Mouse (Mus musculus): ENCODE measurements around the gene Adra2b. TPM values are rescaled to one million over a fixed set of nuclear protein-coding genes. Genes with fewer than 3 reads are reported as not detected.

Adra2b gene
- polyA plus RNA-seq, 1 experiment: 2.1 TPM

DNA sequence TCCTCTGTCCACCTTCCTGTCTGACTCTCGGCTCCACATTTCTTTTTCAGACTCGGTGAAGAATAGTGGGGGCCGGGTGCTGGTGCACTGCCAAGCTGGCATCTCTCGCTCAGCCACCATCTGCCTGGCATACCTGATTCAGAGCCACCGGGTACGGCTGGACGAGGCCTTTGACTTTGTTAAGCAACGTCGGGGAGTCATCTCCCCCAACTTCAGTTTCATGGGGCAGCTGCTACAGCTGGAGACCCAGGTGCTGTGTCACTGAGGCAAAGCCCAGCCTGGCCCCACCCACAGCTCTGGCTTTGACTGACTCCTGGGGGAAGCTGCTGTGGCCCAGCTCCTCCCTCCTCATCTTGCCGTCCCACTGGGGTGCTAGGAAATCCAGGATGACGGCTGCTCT is 25.5 kb upstream of the Adra2b start:
- no peak for TF ChIP-seq EP300 (IDR thresholded peaks at IDR 0.05; ENCODE audit: insufficient read depth, low read depth, low read length)
- no peak for TF ChIP-seq POLR2A (IDR thresholded peaks at IDR 0.05; ENCODE audit: insufficient read depth, low read length)
- TF ChIP-seq CTCF (IDR thresholded peaks at IDR 0.05; ENCODE audit: low read depth, low read length): no peak
- Histone ChIP-seq H3K27me3 (ENCODE audit: control insufficient read depth, insufficient read depth, low read length, poor library complexity, severe bottlenecking) (no peaks in the 10 kb centered on the region; the same call in 1 of the 2 replicates), H3K4me3 (ENCODE audit: low read depth, low read length) (no peak overlapping the region), H3K9me3 (replicated peaks; ENCODE audit: control insufficient read depth, insufficient read depth, low read length, poor library complexity, severe bottlenecking) (no peaks in the 10 kb centered on the region), H3K4me1 (ENCODE audit: control insufficient read depth, insufficient read depth, low read length) (no peaks in the 10 kb centered on the region), H3K9ac (ENCODE audit: low read depth, poor library complexity, severe bottlenecking) (no peak overlapping the region), H3K27ac (ENCODE audit: insufficient read depth, low read length) (no peak overlapping the region), H3K36me3 (ENCODE audit: control insufficient read depth, insufficient read depth, low read length, poor library complexity, severe bottlenecking) (no peaks in the 10 kb centered on the region)

DNA sequence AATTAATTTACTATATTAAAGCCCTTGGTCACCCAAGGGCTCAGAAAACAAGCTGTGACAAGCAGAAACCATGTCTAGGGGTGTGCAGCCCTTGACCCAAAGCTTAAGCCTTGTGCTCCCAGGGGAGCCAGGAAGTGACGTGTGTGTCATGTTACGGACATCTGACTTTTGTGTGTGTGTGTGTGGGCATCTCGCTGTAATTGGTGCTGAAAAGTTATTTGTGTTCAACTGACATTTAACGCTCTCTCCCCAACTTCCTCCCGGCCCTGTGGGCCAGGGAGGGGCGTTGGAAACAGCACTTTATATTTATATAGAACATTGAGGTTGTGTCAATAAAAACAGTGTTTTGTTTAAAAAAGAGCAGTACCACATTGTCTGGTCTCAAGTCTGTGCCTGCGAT is 25.0 kb upstream of the Adra2b start:
- TF ChIP-seq CTCF (IDR thresholded peaks at IDR 0.05; ENCODE audit: low read depth, low read length) (no peak), EP300 (IDR thresholded peaks at IDR 0.05; ENCODE audit: insufficient read depth, low read depth, low read length) (no peak), POLR2A (IDR thresholded peaks at IDR 0.05; ENCODE audit: insufficient read depth, low read length) (no peak)
- H3K9me3 ChIP-seq (replicated peaks; ENCODE audit: control insufficient read depth, insufficient read depth, low read length, poor library complexity, severe bottlenecking): no peaks in the 10 kb centered on the region
- no peak overlapping the region for H3K9ac ChIP-seq (ENCODE audit: low read depth, poor library complexity, severe bottlenecking)
- H3K4me3 ChIP-seq (ENCODE audit: low read depth, low read length): no peak overlapping the region
- no peaks in the 10 kb centered on the region for H3K4me1 ChIP-seq (ENCODE audit: control insufficient read depth, insufficient read depth, low read length)
- no peaks in the 10 kb centered on the region for H3K36me3 ChIP-seq (ENCODE audit: control insufficient read depth, insufficient read depth, low read length, poor library complexity, severe bottlenecking)
- no peaks in the 10 kb centered on the region; the same call in 1 of the 2 replicates for H3K27me3 ChIP-seq (ENCODE audit: control insufficient read depth, insufficient read depth, low read length, poor library complexity, severe bottlenecking)
- no peak overlapping the region for H3K27ac ChIP-seq (ENCODE audit: insufficient read depth, low read length)

DNA sequence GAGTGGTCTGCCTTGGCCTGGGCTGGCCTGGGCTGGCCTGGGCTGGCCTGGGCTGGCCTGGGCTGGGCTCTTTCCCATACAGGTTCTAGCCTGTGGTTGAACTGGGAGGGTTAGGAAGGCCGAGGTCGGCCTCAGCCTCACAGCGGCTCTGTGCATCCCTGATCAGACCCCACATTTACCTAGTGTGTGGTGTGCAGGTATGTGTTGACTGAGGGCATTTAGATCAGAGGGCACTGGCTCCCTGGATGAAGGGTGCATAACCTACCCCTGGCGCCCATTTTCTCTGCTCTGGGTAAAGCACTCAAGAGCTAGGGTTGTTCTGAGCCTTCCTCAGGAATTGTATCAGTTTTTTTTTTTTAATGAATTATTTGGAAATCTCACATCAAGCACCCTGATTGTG is 24.6 kb upstream of the Adra2b start, which contains the start of gene Astl:
Astl (plus strand) TSS at position 224 of the 400 bp plus-strand sequence.
- Histone ChIP-seq H3K27ac (ENCODE audit: insufficient read depth, low read length) (no peak within 1 kb of the TSS), H3K4me1 (ENCODE audit: control insufficient read depth, insufficient read depth, low read length) (no peaks in the 10 kb centered on the region), H3K9me3 (replicated peaks; ENCODE audit: control insufficient read depth, insufficient read depth, low read length, poor library complexity, severe bottlenecking) (no peaks in the 10 kb centered on the region), H3K4me3 (ENCODE audit: low read depth, low read length) (no peak within 1 kb of the TSS), H3K9ac (ENCODE audit: low read depth, poor library complexity, severe bottlenecking) (no peak within 1 kb of the TSS), H3K27me3 (ENCODE audit: control insufficient read depth, insufficient read depth, low read length, poor library complexity, severe bottlenecking) (no peaks in the 10 kb centered on the region; the same call in 1 of the 2 replicates), H3K36me3 (ENCODE audit: control insufficient read depth, insufficient read depth, low read length, poor library complexity, severe bottlenecking) (no peaks in the 10 kb centered on the region)
- TF ChIP-seq CTCF (IDR thresholded peaks at IDR 0.05; ENCODE audit: low read depth, low read length) (no peak), EP300 (IDR thresholded peaks at IDR 0.05; ENCODE audit: insufficient read depth, low read depth, low read length) (0 out of 2 replicates have a peak, but pooled peaks have one; percentile 44)

DNA sequence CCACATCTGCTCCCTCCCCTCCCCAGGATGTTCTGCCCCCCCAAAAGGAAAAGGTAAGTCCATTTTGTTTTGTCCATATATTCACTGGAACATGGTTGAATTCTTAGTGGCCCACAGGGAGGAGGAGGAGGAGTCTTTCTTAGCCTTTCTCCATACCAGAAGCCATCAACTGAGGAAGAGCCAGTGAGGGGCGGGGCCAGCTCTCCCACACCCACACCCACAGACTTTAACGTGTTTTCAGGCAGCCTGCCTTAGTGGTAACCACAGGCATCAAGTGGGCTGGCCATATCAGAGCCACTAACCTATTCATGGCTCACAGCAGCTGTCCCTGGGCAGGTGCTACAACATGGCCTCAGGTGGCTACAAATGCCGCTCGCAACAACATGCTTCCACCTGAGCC is 24.2 kb upstream of the Adra2b start:
- no peak overlapping the region for H3K9ac ChIP-seq (ENCODE audit: low read depth, poor library complexity, severe bottlenecking)
- no peaks in the 10 kb centered on the region; the same call in 1 of the 2 replicates for H3K27me3 ChIP-seq (ENCODE audit: control insufficient read depth, insufficient read depth, low read length, poor library complexity, severe bottlenecking)
- TF ChIP-seq EP300 (IDR thresholded peaks at IDR 0.05; ENCODE audit: insufficient read depth, low read depth, low read length) (no peak), CTCF (IDR thresholded peaks at IDR 0.05; ENCODE audit: low read depth, low read length) (no peak), POLR2A (IDR thresholded peaks at IDR 0.05; ENCODE audit: insufficient read depth, low read length) (no peak)

DNA sequence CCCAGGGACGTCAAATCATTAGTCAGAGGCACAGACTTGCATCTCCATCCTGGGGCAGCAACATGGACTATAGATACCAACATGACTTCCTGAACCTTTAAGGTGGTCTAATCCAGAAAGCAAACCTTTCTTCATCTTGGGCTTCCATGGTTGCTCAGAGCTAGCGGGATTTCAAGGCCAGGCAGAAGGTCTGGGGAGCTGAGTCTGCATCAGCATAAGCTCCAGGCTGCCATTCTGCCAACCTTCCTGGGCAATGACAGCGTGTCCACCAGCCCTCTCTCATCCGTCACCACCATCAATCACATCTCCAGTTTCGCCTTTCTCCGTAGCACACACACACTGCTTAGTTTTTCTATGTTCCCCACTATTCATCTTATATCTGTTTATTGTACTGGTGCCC is 23.7 kb upstream of the Adra2b start:
- Histone ChIP-seq H3K4me1 (ENCODE audit: control insufficient read depth, insufficient read depth, low read length) (no peaks in the 10 kb centered on the region), H3K27me3 (ENCODE audit: control insufficient read depth, insufficient read depth, low read length, poor library complexity, severe bottlenecking) (no peaks in the 10 kb centered on the region; the same call in 1 of the 2 replicates), H3K36me3 (ENCODE audit: control insufficient read depth, insufficient read depth, low read length, poor library complexity, severe bottlenecking) (no peaks in the 10 kb centered on the region), H3K9ac (ENCODE audit: low read depth, poor library complexity, severe bottlenecking) (no peak overlapping the region), H3K4me3 (ENCODE audit: low read depth, low read length) (no peak overlapping the region), H3K9me3 (replicated peaks; ENCODE audit: control insufficient read depth, insufficient read depth, low read length, poor library complexity, severe bottlenecking) (no peaks in the 10 kb centered on the region), H3K27ac (ENCODE audit: insufficient read depth, low read length) (no peak overlapping the region)
- TF ChIP-seq EP300 (IDR thresholded peaks at IDR 0.05; ENCODE audit: insufficient read depth, low read depth, low read length): no peak
- no peak for TF ChIP-seq CTCF (IDR thresholded peaks at IDR 0.05; ENCODE audit: low read depth, low read length)
- no peak for TF ChIP-seq POLR2A (IDR thresholded peaks at IDR 0.05; ENCODE audit: insufficient read depth, low read length)

More for the DNA sequence above, 24.2 kb upstream of the Adra2b start:
- H3K9me3 ChIP-seq (replicated peaks; ENCODE audit: control insufficient read depth, insufficient read depth, low read length, poor library complexity, severe bottlenecking): no peaks in the 10 kb centered on the region
- no peak overlapping the region for H3K4me3 ChIP-seq (ENCODE audit: low read depth, low read length)
- H3K4me1 ChIP-seq (ENCODE audit: control insufficient read depth, insufficient read depth, low read length): no peaks in the 10 kb centered on the region
- no peak overlapping the region for H3K27ac ChIP-seq (ENCODE audit: insufficient read depth, low read length)
- no peaks in the 10 kb centered on the region for H3K36me3 ChIP-seq (ENCODE audit: control insufficient read depth, insufficient read depth, low read length, poor library complexity, severe bottlenecking)

DNA sequence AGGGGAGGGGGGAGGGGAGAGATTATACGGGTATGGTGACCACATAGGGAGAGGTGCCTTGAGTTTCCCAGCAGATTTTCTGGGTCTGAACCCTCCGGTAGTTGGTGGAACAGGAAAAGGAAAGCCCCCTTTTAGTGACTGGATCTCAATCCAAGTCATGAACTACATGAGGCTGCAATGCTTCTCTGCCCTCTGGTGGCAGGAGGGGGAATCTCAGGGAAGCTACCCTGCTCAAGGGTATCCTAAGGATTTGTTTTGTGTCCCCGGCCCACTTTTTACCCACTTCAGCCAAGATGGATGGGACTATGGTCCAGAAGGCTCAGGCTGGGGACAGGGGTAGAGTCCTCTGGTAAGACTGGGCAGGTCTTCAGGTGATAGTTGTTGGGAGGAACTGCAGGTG is 21.8 kb upstream of the Adra2b start:
- H3K36me3 ChIP-seq (ENCODE audit: control insufficient read depth, insufficient read depth, low read length, poor library complexity, severe bottlenecking): no peaks in the 10 kb centered on the region
- H3K27me3 ChIP-seq (ENCODE audit: control insufficient read depth, insufficient read depth, low read length, poor library complexity, severe bottlenecking): no peaks in the 10 kb centered on the region; the same call in 1 of the 2 replicates
- no peak overlapping the region for H3K9ac ChIP-seq (ENCODE audit: low read depth, poor library complexity, severe bottlenecking)
- TF ChIP-seq CTCF (IDR thresholded peaks at IDR 0.05; ENCODE audit: low read depth, low read length) (peak; percentile 76), EP300 (IDR thresholded peaks at IDR 0.05; ENCODE audit: insufficient read depth, low read depth, low read length) (no peak)
- no peaks in the 10 kb centered on the region for H3K9me3 ChIP-seq (replicated peaks; ENCODE audit: control insufficient read depth, insufficient read depth, low read length, poor library complexity, severe bottlenecking)
- H3K4me1 ChIP-seq (ENCODE audit: control insufficient read depth, insufficient read depth, low read length): no peaks in the 10 kb centered on the region
- no peak overlapping the region for H3K27ac ChIP-seq (ENCODE audit: insufficient read depth, low read length)
- H3K4me3 ChIP-seq (ENCODE audit: low read depth, low read length): no peak overlapping the region

Measured in ES-Bruce4 (cell line).